Mouse (Mus musculus) bone marrow macrophage, adult 2 months (primary cell): Measurements from ENCODE around the gene Ctsa. TPM values are rescaled to one million over a fixed set of nuclear protein-coding genes. Genes with fewer than 3 reads are reported as not detected.

Experiments used
- H3K27ac ChIP-seq: 2 replicates; pipeline ENCODE4 v1.5.1; 2012; ENCODE audit warnings: low read depth, low read length; ENCODE audit not compliant: insufficient read depth
- H3K4me1 ChIP-seq: 2 replicates; pipeline ENCODE4 v1.6.1; 2012; ENCODE audit warnings: low read length; ENCODE audit not compliant: control insufficient read depth, insufficient read depth
- H3K4me3 ChIP-seq: 2 replicates; pipeline ENCODE4 v1.5.1; 2012; ENCODE audit warnings: mild to moderate bottlenecking, low read length, moderate library complexity; ENCODE audit not compliant: insufficient read depth
- CTCF ChIP-seq: IDR thresholded peaks from 2 replicates; pipeline ENCODE4 v1.5.1; 2012; ENCODE audit warnings: low read depth, mild to moderate bottlenecking, low read length, moderate library complexity
- POLR2A ChIP-seq: IDR thresholded peaks from 2 replicates; pipeline ENCODE4 v1.6.1; 2012; ENCODE audit warnings: mild to moderate bottlenecking, low read depth, low read length, borderline replicate concordance
- polyA plus RNA-seq: library from polyadenylated mRNA; stranded (reverse); fragments of >200 nt; gene quantifications from 2 replicates; pipeline ENCODE4 v1.2.4, GENCODE M21; 2012; ENCODE audit not compliant: missing spikeins, insufficient read depth, insufficient read length

Ctsa gene
- 632 and 760 TPM in 2 replicates for polyA plus RNA-seq

DNA sequence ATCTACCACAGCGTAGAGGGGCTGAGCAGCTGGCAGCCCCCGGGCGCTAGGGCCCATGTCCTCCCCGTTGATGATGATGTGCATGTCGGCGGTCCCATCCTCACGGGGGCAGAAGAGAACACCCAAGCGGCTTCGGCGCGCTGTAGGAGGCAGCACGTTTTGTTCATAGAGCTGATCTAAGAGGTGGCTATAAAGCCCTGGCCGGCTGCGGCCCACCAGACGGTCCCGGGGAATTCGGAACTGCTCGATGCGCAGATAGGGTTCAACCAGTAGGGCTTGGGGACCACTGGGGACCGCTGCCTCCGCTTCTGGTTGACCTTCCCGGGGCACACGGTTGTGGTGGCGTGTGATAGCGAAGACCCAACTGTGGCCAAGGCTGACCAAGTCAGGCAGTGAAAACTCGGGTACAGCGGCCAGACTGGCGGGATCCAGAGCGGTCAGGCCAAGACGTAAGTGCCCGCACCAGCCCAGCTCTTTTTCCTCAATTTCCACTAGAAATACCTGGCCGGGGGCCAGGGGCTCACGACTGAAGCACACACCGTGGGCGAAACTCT lies at the start of gene Ctsa:
Gene Ctsa (plus strand): TSS at position 126 of the 554 bp plus-strand sequence.
- Histone ChIP-seq H3K27ac (peak within 1 kb of the TSS; percentile 98), H3K4me1 (peaks cover 9% of the 10 kb centered on the region), H3K4me3 (peak within 1 kb of the TSS; percentile 90)
- no peak for TF ChIP-seq POLR2A
- no peak for TF ChIP-seq CTCF

GRCm38 (mm10) chr2:164783926-164784581 lies 48.6 kb upstream of the Ctsa start:
- no peak overlapping the region for H3K27ac ChIP-seq
- H3K4me3 ChIP-seq, result no peak overlapping the region
- no peak for TF ChIP-seq CTCF
- no peak for TF ChIP-seq POLR2A
- peaks cover 10% of the 10 kb centered on the region for H3K4me1 ChIP-seq

DNA sequence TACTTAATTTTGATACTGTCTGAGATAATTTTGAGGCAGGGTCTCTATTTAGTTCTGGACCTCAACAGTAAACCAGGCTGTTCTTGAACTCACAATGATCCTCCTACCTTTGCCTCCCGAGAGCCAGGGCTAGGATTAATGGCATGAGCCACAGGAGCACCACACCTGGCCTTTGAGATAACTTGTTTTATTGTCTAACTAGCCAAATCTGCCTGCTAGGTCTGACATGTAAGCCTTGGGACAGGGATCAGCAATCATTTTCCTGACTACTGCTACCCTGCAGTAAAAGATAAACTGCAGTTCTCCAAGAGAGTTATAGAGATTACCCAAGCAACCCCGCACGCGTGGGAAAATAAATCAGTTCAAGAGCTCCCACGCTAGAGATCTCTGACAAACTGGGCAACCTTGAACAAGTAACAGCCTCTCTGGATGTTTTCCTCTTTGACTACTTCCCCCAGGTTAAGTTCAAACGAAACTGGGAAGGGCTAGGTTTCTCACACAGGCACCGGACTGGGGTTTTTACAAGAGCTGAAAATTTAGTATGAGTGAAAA lies 47.7 kb upstream of the Ctsa start:
- H3K27ac ChIP-seq, result peak overlapping the region; percentile 50
- TF ChIP-seq POLR2A, result no peak
- TF ChIP-seq CTCF, result no peak
- H3K4me1 ChIP-seq, result peaks cover 10% of the 10 kb centered on the region
- peak overlapping the region; percentile 70 for H3K4me3 ChIP-seq

- TF ChIP-seq POLR2A (no peak), CTCF (no peak)
- H3K4me3 ChIP-seq, result peak within 1 kb of the TSS; percentile 70
- H3K4me1 ChIP-seq, result peaks cover 15% of the 10 kb centered on the region
- peak within 1 kb of the TSS; percentile 50 for H3K27ac ChIP-seq
Observed at GRCm38 (mm10) chr2:164785481-164786387, 46.9 kb upstream of the Ctsa start, which contains the start of gene Snx21. TSS of gene Snx21 (plus strand) at chr2:164785823.

DNA sequence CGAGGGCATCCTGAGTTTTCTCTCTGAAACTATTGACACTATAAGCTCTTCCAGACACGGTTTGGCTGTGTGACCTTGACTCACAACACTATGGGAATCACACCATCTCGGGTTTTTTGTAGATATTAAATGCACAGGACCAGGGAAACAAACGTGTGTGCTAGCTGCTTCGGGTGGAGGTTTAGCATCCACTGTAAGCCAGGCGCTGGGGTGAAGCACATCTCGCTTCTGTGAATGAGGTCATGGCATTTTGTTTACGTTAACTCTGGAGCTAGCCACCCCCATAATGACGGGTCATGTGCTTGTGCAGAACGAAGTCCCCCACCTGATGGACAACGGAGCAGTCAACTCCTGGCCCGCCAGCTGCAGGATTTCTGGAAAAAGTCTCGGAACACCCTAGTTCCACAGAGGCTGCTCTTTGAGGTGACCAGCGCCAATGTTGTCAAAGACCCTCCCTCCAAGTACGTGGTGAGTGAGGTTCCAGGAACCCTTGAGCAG lies 46.2 kb upstream of the Ctsa start:
- 0 out of 2 replicates have a peak overlapping the region, but pooled peaks have one; percentile 26 for H3K27ac ChIP-seq
- peak overlapping the region; percentile 70 for H3K4me3 ChIP-seq
- TF ChIP-seq POLR2A, result no peak
- TF ChIP-seq CTCF, result no peak
- H3K4me1 ChIP-seq, result peaks cover 17% of the 10 kb centered on the region

DNA sequence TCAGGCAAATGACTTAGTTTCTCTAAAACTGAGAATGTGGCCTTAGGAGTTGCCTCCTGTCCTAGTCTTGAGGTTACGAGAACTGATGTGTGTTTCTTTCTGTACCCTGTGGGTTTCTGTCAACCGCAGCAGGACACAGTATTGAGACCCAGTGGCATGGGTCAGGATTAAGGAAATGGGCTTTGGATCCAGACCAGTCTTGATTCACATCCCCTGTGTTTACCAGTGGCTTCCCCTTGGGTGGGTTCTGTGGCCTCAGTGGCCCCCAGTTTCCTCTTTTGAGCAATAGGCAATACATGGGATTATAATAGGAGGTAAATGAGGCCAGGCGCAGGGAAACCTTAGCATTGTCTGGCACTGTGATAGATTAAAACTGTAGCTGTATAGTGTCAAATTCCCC lies 45.6 kb upstream of the Ctsa start:
- Histone ChIP-seq H3K4me1 (peaks cover 17% of the 10 kb centered on the region), H3K4me3 (no peak overlapping the region; the same call in 1 of the 2 replicates), H3K27ac (no peak overlapping the region)
- TF ChIP-seq POLR2A (no peak), CTCF (no peak)

- H3K4me1 ChIP-seq, result peaks cover 17% of the 10 kb centered on the region
- TF ChIP-seq CTCF (no peak), POLR2A (no peak)
- H3K4me3 ChIP-seq, result no peak overlapping the region
- H3K27ac ChIP-seq, result no peak overlapping the region
Observed at GRCm38 (mm10) chr2:164787779-164788178, 44.9 kb upstream of the Ctsa start.

GRCm38 (mm10) chr2:164788411-164788810 lies 44.3 kb upstream of the Ctsa start:
- H3K4me1 ChIP-seq, result peaks cover 17% of the 10 kb centered on the region
- TF ChIP-seq CTCF, result no peak
- no peak for TF ChIP-seq POLR2A
- no peak overlapping the region for H3K27ac ChIP-seq
- no peak overlapping the region for H3K4me3 ChIP-seq

GRCm38 (mm10) chr2:164790451-164790850 lies 42.2 kb upstream of the Ctsa start:
- TF ChIP-seq POLR2A (no peak), CTCF (no peak)
- H3K4me1 ChIP-seq, result peaks cover 13% of the 10 kb centered on the region
- no peak overlapping the region for H3K27ac ChIP-seq
- H3K4me3 ChIP-seq, result no peak overlapping the region
